Mouse (Mus musculus): Measurements from ENCODE around the gene Map3k3. TPM values are rescaled to one million over a fixed set of nuclear protein-coding genes. Genes with fewer than 3 reads are reported as not detected.
A peak's percentile ranks its signal among the peaks of the same experiment; 100 is the strongest.

The Map3k3 gene
- polyA plus RNA-seq, 1 experiment from 2014 or later: 16.8 TPM

GRCm38 (mm10) chr11:106160841-106161721, 76.7 kb downstream of the Map3k3 start, which contains the start of the genes Gm10840 and Limd2:
Gene Gm10840, plus strand, starts transcription at chr11:106160850.
Gene Limd2, minus strand, starts transcription at chr11:106160860.
- Histone ChIP-seq H3K27ac (replicated peaks; ENCODE audit: low read depth, low read length) (peak within 1 kb of the TSS; percentile 99), H3K36me3 (replicated peaks; ENCODE audit: control insufficient read depth, insufficient read depth, low read depth, low read length) (peaks cover 18% of the 10 kb centered on the region), H3K4me3 (ENCODE audit: low read depth, low read length) (peak within 1 kb of the TSS; percentile 83), H3K4me2 (ENCODE audit: low read depth, low read length) (peak within 1 kb of the TSS; percentile 96), H3K9ac (replicated peaks; ENCODE audit: low read length) (peak within 1 kb of the TSS; percentile 96), H3K27me3 (ENCODE audit: control insufficient read depth, insufficient read depth, low read length) (no peaks in the 10 kb centered on the region), H3K9me3 (replicated peaks; ENCODE audit: control insufficient read depth, low read length) (no peaks in the 10 kb centered on the region), H3K4me1 (ENCODE audit: control insufficient read depth, insufficient read depth, low read length) (peaks cover 19% of the 10 kb centered on the region)
- 30% methylated on average over 22 of the region's 22 CpGs for WGBS
- DNase-seq (ENCODE audit: low spot score) (peak; percentile 64), ATAC-seq (replicated peaks; ENCODE audit: insufficient number of reproducible peaks, low FRiP score, low TSS enrichment, low read depth) (peak; percentile 32)

- H3K4me2 ChIP-seq (ENCODE audit: low read depth, low read length): no peak overlapping the region
- no peak overlapping the region for H3K9ac ChIP-seq (replicated peaks; ENCODE audit: low read length)
- H3K4me1 ChIP-seq (ENCODE audit: control insufficient read depth, insufficient read depth, low read length): peaks cover 19% of the 10 kb centered on the region
- peaks cover 14% of the 10 kb centered on the region for H3K36me3 ChIP-seq (replicated peaks; ENCODE audit: control insufficient read depth, insufficient read depth, low read depth, low read length)
- 84% methylated on average over 2 of the region's 2 CpGs for WGBS
- H3K27ac ChIP-seq (replicated peaks; ENCODE audit: low read depth, low read length): no peak overlapping the region
- no peak overlapping the region for H3K4me3 ChIP-seq (ENCODE audit: low read depth, low read length)
- DNase-seq (ENCODE audit: low spot score) (no peak), ATAC-seq (replicated peaks; ENCODE audit: insufficient number of reproducible peaks, low FRiP score, low TSS enrichment, low read depth) (no peak)
- H3K9me3 ChIP-seq (replicated peaks; ENCODE audit: control insufficient read depth, low read length): no peaks in the 10 kb centered on the region
- H3K27me3 ChIP-seq (ENCODE audit: control insufficient read depth, insufficient read depth, low read length): no peaks in the 10 kb centered on the region
Measured at GRCm38 (mm10) chr11:106162237-106162636, 77.8 kb downstream of the Map3k3 start.

- 78% methylated on average over 4 of the region's 4 CpGs for WGBS
- H3K27ac ChIP-seq (replicated peaks; ENCODE audit: low read depth, low read length): no peak overlapping the region
- H3K9me3 ChIP-seq (replicated peaks; ENCODE audit: control insufficient read depth, low read length): no peaks in the 10 kb centered on the region
- peaks cover 3% of the 10 kb centered on the region; the same call in 1 of the 2 replicates for H3K36me3 ChIP-seq (replicated peaks; ENCODE audit: control insufficient read depth, insufficient read depth, low read depth, low read length)
- no peak overlapping the region for H3K4me3 ChIP-seq (ENCODE audit: low read depth, low read length)
- ATAC-seq (replicated peaks; ENCODE audit: insufficient number of reproducible peaks, low FRiP score, low TSS enrichment, low read depth): no peak
- H3K4me2 ChIP-seq (ENCODE audit: low read depth, low read length): no peak overlapping the region
- H3K4me1 ChIP-seq (ENCODE audit: control insufficient read depth, insufficient read depth, low read length): peaks cover 14% of the 10 kb centered on the region
- no peak for DNase-seq (ENCODE audit: low spot score)
- no peak overlapping the region for H3K9ac ChIP-seq (replicated peaks; ENCODE audit: low read length)
- H3K27me3 ChIP-seq (ENCODE audit: control insufficient read depth, insufficient read depth, low read length): no peaks in the 10 kb centered on the region
Measured at GRCm38 (mm10) chr11:106163546-106163945, 79.1 kb downstream of the Map3k3 start.

- no peak overlapping the region for H3K27ac ChIP-seq (replicated peaks; ENCODE audit: low read depth, low read length)
- 93% methylated on average over 16 of the region's 16 CpGs for WGBS
- no peak for ATAC-seq (replicated peaks; ENCODE audit: insufficient number of reproducible peaks, low FRiP score, low TSS enrichment, low read depth)
- no peak for DNase-seq (ENCODE audit: low spot score)
- H3K27me3 ChIP-seq (ENCODE audit: control insufficient read depth, insufficient read depth, low read length): no peaks in the 10 kb centered on the region
- H3K9me3 ChIP-seq (replicated peaks; ENCODE audit: control insufficient read depth, low read length): no peaks in the 10 kb centered on the region
- peaks cover 3% of the 10 kb centered on the region; the same call in 1 of the 2 replicates for H3K36me3 ChIP-seq (replicated peaks; ENCODE audit: control insufficient read depth, insufficient read depth, low read depth, low read length)
- no peak overlapping the region for H3K9ac ChIP-seq (replicated peaks; ENCODE audit: low read length)
- no peak overlapping the region for H3K4me3 ChIP-seq (ENCODE audit: low read depth, low read length)
- peaks cover 10% of the 10 kb centered on the region for H3K4me1 ChIP-seq (ENCODE audit: control insufficient read depth, insufficient read depth, low read length)
- no peak overlapping the region for H3K4me2 ChIP-seq (ENCODE audit: low read depth, low read length)
Measured at GRCm38 (mm10) chr11:106164601-106165180, 80.3 kb downstream of the Map3k3 start.

GRCm38 (mm10) chr11:106167435-106167834, 83.0 kb downstream of the Map3k3 start:
- Histone ChIP-seq H3K36me3 (replicated peaks; ENCODE audit: control insufficient read depth, insufficient read depth, low read depth, low read length) (no peaks in the 10 kb centered on the region), H3K9ac (replicated peaks; ENCODE audit: low read length) (no peak overlapping the region), H3K9me3 (replicated peaks; ENCODE audit: control insufficient read depth, low read length) (no peaks in the 10 kb centered on the region), H3K4me1 (ENCODE audit: control insufficient read depth, insufficient read depth, low read length) (no peaks in the 10 kb centered on the region), H3K27ac (replicated peaks; ENCODE audit: low read depth, low read length) (no peak overlapping the region), H3K4me2 (ENCODE audit: low read depth, low read length) (no peak overlapping the region), H3K27me3 (ENCODE audit: control insufficient read depth, insufficient read depth, low read length) (no peaks in the 10 kb centered on the region), H3K4me3 (ENCODE audit: low read depth, low read length) (no peak overlapping the region)
- ATAC-seq (replicated peaks; ENCODE audit: insufficient number of reproducible peaks, low FRiP score, low TSS enrichment, low read depth): no peak
- no peak for DNase-seq (ENCODE audit: low spot score)
- WGBS: 88% methylated on average over 5 of the region's 5 CpGs

GRCm38 (mm10) chr11:106170807-106171206, 86.4 kb downstream of the Map3k3 start:
- 78% methylated on average over 7 of the region's 7 CpGs for WGBS
- no peak for ATAC-seq (replicated peaks; ENCODE audit: insufficient number of reproducible peaks, low FRiP score, low TSS enrichment, low read depth)
- no peak overlapping the region for H3K4me2 ChIP-seq (ENCODE audit: low read depth, low read length)
- peak; percentile 54 for DNase-seq (ENCODE audit: low spot score)
- H3K9me3 ChIP-seq (replicated peaks; ENCODE audit: control insufficient read depth, low read length): no peaks in the 10 kb centered on the region
- no peaks in the 10 kb centered on the region for H3K27me3 ChIP-seq (ENCODE audit: control insufficient read depth, insufficient read depth, low read length)
- H3K36me3 ChIP-seq (replicated peaks; ENCODE audit: control insufficient read depth, insufficient read depth, low read depth, low read length): no peaks in the 10 kb centered on the region
- no peak overlapping the region for H3K9ac ChIP-seq (replicated peaks; ENCODE audit: low read length)
- no peaks in the 10 kb centered on the region for H3K4me1 ChIP-seq (ENCODE audit: control insufficient read depth, insufficient read depth, low read length)
- H3K4me3 ChIP-seq (ENCODE audit: low read depth, low read length): no peak overlapping the region
- H3K27ac ChIP-seq (replicated peaks; ENCODE audit: low read depth, low read length): no peak overlapping the region

GRCm38 (mm10) chr11:106173228-106173627, 88.8 kb downstream of the Map3k3 start:
- H3K4me2 ChIP-seq (ENCODE audit: low read depth, low read length): no peak overlapping the region
- H3K27ac ChIP-seq (replicated peaks; ENCODE audit: low read depth, low read length): no peak overlapping the region
- no peak overlapping the region for H3K9ac ChIP-seq (replicated peaks; ENCODE audit: low read length)
- no peak overlapping the region for H3K4me3 ChIP-seq (ENCODE audit: low read depth, low read length)
- H3K4me1 ChIP-seq (ENCODE audit: control insufficient read depth, insufficient read depth, low read length): no peaks in the 10 kb centered on the region
- WGBS: 98% methylated on average over 2 of the region's 2 CpGs
- ATAC-seq (replicated peaks; ENCODE audit: insufficient number of reproducible peaks, low FRiP score, low TSS enrichment, low read depth) (no peak), DNase-seq (ENCODE audit: low spot score) (no peak)
- no peaks in the 10 kb centered on the region for H3K36me3 ChIP-seq (replicated peaks; ENCODE audit: control insufficient read depth, insufficient read depth, low read depth, low read length)
- no peaks in the 10 kb centered on the region for H3K9me3 ChIP-seq (replicated peaks; ENCODE audit: control insufficient read depth, low read length)
- H3K27me3 ChIP-seq (ENCODE audit: control insufficient read depth, insufficient read depth, low read length): no peaks in the 10 kb centered on the region

GRCm38 (mm10) chr11:106174372-106174771, 90.0 kb downstream of the Map3k3 start:
- Histone ChIP-seq H3K4me3 (ENCODE audit: low read depth, low read length) (no peak overlapping the region), H3K4me1 (ENCODE audit: control insufficient read depth, insufficient read depth, low read length) (no peaks in the 10 kb centered on the region), H3K9me3 (replicated peaks; ENCODE audit: control insufficient read depth, low read length) (no peaks in the 10 kb centered on the region), H3K36me3 (replicated peaks; ENCODE audit: control insufficient read depth, insufficient read depth, low read depth, low read length) (no peaks in the 10 kb centered on the region), H3K27me3 (ENCODE audit: control insufficient read depth, insufficient read depth, low read length) (no peaks in the 10 kb centered on the region), H3K9ac (replicated peaks; ENCODE audit: low read length) (no peak overlapping the region), H3K4me2 (ENCODE audit: low read depth, low read length) (no peak overlapping the region), H3K27ac (replicated peaks; ENCODE audit: low read depth, low read length) (no peak overlapping the region)
- 79% methylated on average over 5 of the region's 5 CpGs for WGBS
- ATAC-seq (replicated peaks; ENCODE audit: insufficient number of reproducible peaks, low FRiP score, low TSS enrichment, low read depth) (no peak), DNase-seq (ENCODE audit: low spot score) (no peak)
